Mouse (Mus musculus): ENCODE data around the gene Tle4. TPM values are rescaled to one million over a fixed set of nuclear protein-coding genes. Genes with fewer than 3 reads are reported as not detected.

The Tle4 gene
- total and polyA plus RNA-seq, 2 experiments from 2014 or later = 16.3 to 38.9 TPM

DNA sequence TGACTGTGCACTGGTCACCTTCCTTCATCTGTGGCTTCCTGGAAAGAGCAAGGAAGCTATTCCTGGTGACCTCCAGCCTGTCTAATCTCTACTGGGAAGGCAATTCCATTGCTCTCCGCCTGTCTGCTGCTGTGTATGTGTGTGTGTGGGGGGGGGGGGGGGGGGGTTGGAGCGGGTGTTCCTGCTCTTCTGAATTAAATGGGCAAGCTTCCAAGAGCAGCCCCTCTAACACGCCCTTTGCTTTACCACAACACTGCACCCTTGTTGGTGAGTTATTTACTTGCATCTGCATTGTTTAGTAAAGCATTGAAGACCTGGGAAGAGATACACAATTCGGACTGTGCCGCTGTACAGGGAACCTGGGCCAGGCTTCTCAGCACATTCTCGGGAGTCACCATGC, 170.9 kb downstream of the Tle4 start:
- no peak for ATAC-seq
- Histone ChIP-seq H3K4me2 (ENCODE audit: low read depth, low read length) (no peak overlapping the region), H3K27me3 (ENCODE audit: insufficient read depth, low read length) (no peaks in the 10 kb centered on the region), H3K27ac (no peak overlapping the region), H3K36me3 (ENCODE audit: insufficient read depth, low read length) (no peaks in the 10 kb centered on the region), H3K9me3 (ENCODE audit: low read length) (no peaks in the 10 kb centered on the region), H3K9ac (replicated peaks; ENCODE audit: low read length) (no peak overlapping the region), H3K4me1 (ENCODE audit: insufficient read depth, low read length) (no peaks in the 10 kb centered on the region), H3K4me3 (ENCODE audit: low read length) (no peak overlapping the region)
- no peak for TF ChIP-seq CTCF (IDR thresholded peaks at IDR 0.05; ENCODE audit: low read depth)
- WGBS = 25% methylated on average over 6 of the region's 6 CpGs
- no peak for DNase-seq (ENCODE audit: low spot score)

GRCm38 (mm10) chr19:14426244-14426868, 171.5 kb downstream of the Tle4 start:
- ATAC-seq = no peak
- H3K27me3 ChIP-seq (ENCODE audit: insufficient read depth, low read length) = no peaks in the 10 kb centered on the region
- no peaks in the 10 kb centered on the region for H3K36me3 ChIP-seq (ENCODE audit: insufficient read depth, low read length)
- H3K9me3 ChIP-seq (ENCODE audit: low read length) = no peaks in the 10 kb centered on the region
- no peak overlapping the region for H3K4me2 ChIP-seq (ENCODE audit: low read depth, low read length)
- H3K4me1 ChIP-seq (ENCODE audit: insufficient read depth, low read length) = no peaks in the 10 kb centered on the region
- H3K27ac ChIP-seq = no peak overlapping the region
- H3K4me3 ChIP-seq (ENCODE audit: low read length) = no peak overlapping the region
- no peak for DNase-seq (ENCODE audit: low spot score)
- no peak for TF ChIP-seq CTCF (IDR thresholded peaks at IDR 0.05; ENCODE audit: low read depth)
- WGBS = 61% methylated on average over 19 of the region's 19 CpGs
- no peak overlapping the region for H3K9ac ChIP-seq (replicated peaks; ENCODE audit: low read length)

DNA sequence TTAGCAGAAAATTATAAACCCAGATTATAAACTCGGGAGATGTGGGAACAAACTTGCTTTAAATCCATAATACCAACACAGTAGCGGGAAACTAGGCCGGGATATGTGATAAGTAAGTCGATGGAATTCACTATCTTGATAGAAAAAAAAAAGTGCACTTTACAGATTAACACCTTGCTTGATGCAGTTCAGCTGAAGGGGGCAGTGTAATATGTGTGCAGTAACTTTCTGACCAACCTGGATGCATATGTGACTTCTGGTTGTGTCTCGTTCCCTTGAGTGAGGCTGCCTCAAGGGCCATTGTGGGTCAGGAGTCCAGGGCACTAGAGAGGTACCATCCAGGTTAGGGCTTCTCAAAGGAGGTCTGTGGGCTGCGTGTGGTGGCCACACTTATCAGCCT, 172.7 kb downstream of the Tle4 start:
- TF ChIP-seq CTCF (IDR thresholded peaks at IDR 0.05; ENCODE audit: low read depth) = no peak
- no peaks in the 10 kb centered on the region for H3K9me3 ChIP-seq (ENCODE audit: low read length)
- H3K4me2 ChIP-seq (ENCODE audit: low read depth, low read length) = no peak overlapping the region
- no peak for DNase-seq (ENCODE audit: low spot score)
- WGBS = 93% methylated on average over 6 of the region's 6 CpGs
- no peaks in the 10 kb centered on the region for H3K27me3 ChIP-seq (ENCODE audit: insufficient read depth, low read length)
- H3K9ac ChIP-seq (replicated peaks; ENCODE audit: low read length) = no peak overlapping the region
- H3K27ac ChIP-seq = no peak overlapping the region
- H3K36me3 ChIP-seq (ENCODE audit: insufficient read depth, low read length) = no peaks in the 10 kb centered on the region
- no peaks in the 10 kb centered on the region for H3K4me1 ChIP-seq (ENCODE audit: insufficient read depth, low read length)
- ATAC-seq = no peak
- no peak overlapping the region for H3K4me3 ChIP-seq (ENCODE audit: low read length)

DNA sequence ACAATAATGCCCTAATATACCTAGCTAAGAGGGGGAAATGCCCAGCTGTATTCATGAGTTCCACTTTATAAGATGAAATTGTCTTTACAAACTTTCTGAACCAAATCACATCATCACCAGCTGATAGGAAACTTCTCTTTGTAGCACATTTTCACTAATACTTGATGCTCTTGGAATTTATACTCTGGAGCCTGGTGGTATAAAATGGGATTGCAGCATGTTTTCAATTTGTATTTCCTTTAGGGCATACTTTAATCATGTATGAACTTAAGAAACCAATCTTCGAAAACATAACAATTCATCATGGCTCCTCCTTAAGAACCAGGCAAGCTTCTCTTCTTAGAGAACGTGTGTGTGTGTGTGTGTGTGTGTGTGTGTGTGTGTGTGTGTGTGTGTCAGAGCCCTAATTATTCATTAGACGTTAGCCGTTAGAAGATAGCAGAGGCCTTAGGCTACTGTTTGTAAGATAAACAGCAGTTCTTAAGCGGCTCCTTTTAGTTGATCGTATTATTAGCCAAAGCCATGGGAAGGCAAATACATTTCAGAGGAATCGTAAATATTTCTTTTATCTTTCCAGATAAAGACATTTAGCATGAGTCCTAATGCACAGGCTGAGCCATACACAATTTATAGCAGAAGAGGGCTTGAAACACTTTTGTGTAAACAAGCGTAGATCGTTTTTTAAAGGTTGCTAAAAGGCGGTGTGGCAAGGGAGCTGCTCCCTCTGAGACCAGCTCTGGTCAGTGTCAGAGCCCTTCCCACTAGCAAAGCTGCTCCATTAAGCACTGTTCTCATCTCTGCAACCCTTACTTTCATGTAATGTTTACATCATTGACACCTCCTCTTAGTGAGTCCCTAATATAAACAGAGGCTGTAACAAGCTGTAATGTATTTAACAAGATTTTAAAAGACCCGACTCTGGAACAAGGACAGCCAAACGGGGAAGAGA, 173.6 kb downstream of the Tle4 start:
- no peak overlapping the region for H3K27ac ChIP-seq
- no peaks in the 10 kb centered on the region for H3K27me3 ChIP-seq (ENCODE audit: insufficient read depth, low read length)
- TF ChIP-seq CTCF (IDR thresholded peaks at IDR 0.05; ENCODE audit: low read depth) = no peak; the same call in 1 of the 2 replicates
- H3K36me3 ChIP-seq (ENCODE audit: insufficient read depth, low read length) = no peaks in the 10 kb centered on the region
- no peaks in the 10 kb centered on the region for H3K4me1 ChIP-seq (ENCODE audit: insufficient read depth, low read length)
- no peak overlapping the region for H3K9ac ChIP-seq (replicated peaks; ENCODE audit: low read length)
- ATAC-seq = no peak
- no peaks in the 10 kb centered on the region for H3K9me3 ChIP-seq (ENCODE audit: low read length)
- 82% methylated on average over 12 of the region's 12 CpGs for WGBS
- H3K4me2 ChIP-seq (ENCODE audit: low read depth, low read length) = no peak overlapping the region
- no peak overlapping the region for H3K4me3 ChIP-seq (ENCODE audit: low read length)
- no peak for DNase-seq (ENCODE audit: low spot score)

DNA sequence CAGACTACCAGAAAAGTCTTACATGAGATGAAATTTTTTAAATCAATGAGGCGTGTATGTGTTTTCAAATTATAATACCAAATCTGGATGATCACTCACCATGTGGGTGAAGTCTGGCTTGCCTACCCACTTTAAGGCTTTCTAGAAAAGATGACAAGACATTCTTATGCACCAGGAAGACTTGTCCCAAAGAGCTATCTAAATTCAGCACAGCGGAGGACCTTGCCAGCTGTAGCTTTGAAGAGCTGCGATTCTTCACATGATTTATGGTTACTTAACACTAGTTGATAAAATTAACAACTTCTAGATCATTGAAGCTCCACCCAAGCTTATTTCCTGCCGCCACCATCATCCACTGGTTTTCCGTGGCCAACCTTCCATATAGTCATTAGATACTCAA, 176.2 kb downstream of the Tle4 start:
- WGBS = 98% methylated on average over 5 of the region's 5 CpGs
- Histone ChIP-seq H3K9me3 (ENCODE audit: low read length) (no peaks in the 10 kb centered on the region), H3K27me3 (ENCODE audit: insufficient read depth, low read length) (no peaks in the 10 kb centered on the region), H3K36me3 (ENCODE audit: insufficient read depth, low read length) (no peaks in the 10 kb centered on the region), H3K27ac (no peak overlapping the region), H3K4me3 (ENCODE audit: low read length) (no peak overlapping the region), H3K9ac (replicated peaks; ENCODE audit: low read length) (no peak overlapping the region), H3K4me2 (ENCODE audit: low read depth, low read length) (no peak overlapping the region), H3K4me1 (ENCODE audit: insufficient read depth, low read length) (peaks cover 3% of the 10 kb centered on the region)
- ATAC-seq = no peak
- DNase-seq (ENCODE audit: low spot score) = no peak
- TF ChIP-seq CTCF (IDR thresholded peaks at IDR 0.05; ENCODE audit: low read depth) = no peak

DNA sequence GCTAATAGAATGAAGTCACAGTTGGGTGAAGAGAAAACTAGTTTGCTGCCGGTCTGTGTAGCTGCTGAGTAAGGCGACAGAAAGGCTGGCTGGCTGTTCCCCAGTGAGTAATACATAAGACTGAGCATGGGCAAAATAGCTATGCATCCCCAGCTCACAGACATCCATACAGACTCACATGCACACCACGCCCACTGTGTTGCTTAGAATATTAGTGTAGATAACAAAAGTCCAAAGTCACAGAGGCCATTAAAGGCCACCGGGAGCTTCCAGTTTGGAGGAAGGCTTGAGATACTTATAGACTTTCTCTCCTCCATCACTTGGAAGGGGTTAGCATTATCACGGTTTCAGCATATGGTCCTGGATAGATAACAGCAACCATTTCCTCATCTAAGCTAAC, 178.0 kb downstream of the Tle4 start:
- no peaks in the 10 kb centered on the region for H3K36me3 ChIP-seq (ENCODE audit: insufficient read depth, low read length)
- H3K4me1 ChIP-seq (ENCODE audit: insufficient read depth, low read length) = peaks cover 5% of the 10 kb centered on the region
- no peaks in the 10 kb centered on the region for H3K27me3 ChIP-seq (ENCODE audit: insufficient read depth, low read length)
- H3K4me3 ChIP-seq (ENCODE audit: low read length) = no peak overlapping the region
- TF ChIP-seq CTCF (IDR thresholded peaks at IDR 0.05; ENCODE audit: low read depth) = no peak
- DNase-seq (ENCODE audit: low spot score) (no peak), ATAC-seq (no peak)
- H3K4me2 ChIP-seq (ENCODE audit: low read depth, low read length) = no peak overlapping the region
- H3K9ac ChIP-seq (replicated peaks; ENCODE audit: low read length) = no peak overlapping the region
- 82% methylated on average over 5 of the region's 5 CpGs for WGBS
- no peaks in the 10 kb centered on the region for H3K9me3 ChIP-seq (ENCODE audit: low read length)
- H3K27ac ChIP-seq = no peak overlapping the region
